Mouse (Mus musculus) E14TG2a.4 (cell line): ENCODE data around the gene Srd5a1.
A peak's percentile ranks its signal among the peaks of the same experiment; 100 is the strongest.

ENCODE experiments used
- H3K27me3 ChIP-seq: 2 replicates; pipeline ENCODE4 v1.6.1; 2014; ENCODE audit warnings: low read length, control low read depth; ENCODE audit not compliant: insufficient read depth
- H3K36me3 ChIP-seq: 2 replicates; pipeline ENCODE4 v1.6.1; 2014; ENCODE audit warnings: low read length, control low read depth; ENCODE audit not compliant: insufficient read depth
- H3K4me1 ChIP-seq: replicated peaks from 2 replicates; pipeline ENCODE4 v1.6.1; 2014; ENCODE audit warnings: low read depth, low read length, control low read depth
- H3K4me3 ChIP-seq: replicated peaks from 2 replicates; pipeline ENCODE4 v1.5.1; 2014; ENCODE audit warnings: mild to moderate bottlenecking, low read length
- H3K9me3 ChIP-seq: 2 replicates; pipeline ENCODE4 v1.6.1; 2014; ENCODE audit warnings: low read length, control low read depth
- CTCF ChIP-seq: conservative IDR thresholded peaks from 2 replicates; pipeline ENCODE4 v1.5.1; 2014; ENCODE audit warnings: low read length
- NANOG ChIP-seq: IDR thresholded peaks from 2 replicates; pipeline ENCODE4 v1.6.1; 2014; ENCODE audit warnings: borderline replicate concordance, low read length, mixed read lengths
- POU5F1 ChIP-seq: IDR thresholded peaks from 2 replicates; pipeline ENCODE4 v1.6.1; 2014; ENCODE audit warnings: low read length, borderline replicate concordance

Srd5a1 gene

GRCm38 (mm10) chr13:69633551-69633950 is 22.3 kb upstream of the Srd5a1 start:
- no peaks in the 10 kb centered on the region for H3K9me3 ChIP-seq

GRCm38 (mm10) chr13:69631659-69632058 is 20.4 kb upstream of the Srd5a1 start:
- Histone ChIP-seq H3K9me3 (no peaks in the 10 kb centered on the region), H3K27me3 (no peaks in the 10 kb centered on the region), H3K4me1 (peaks cover 31% of the 10 kb centered on the region), H3K36me3 (peaks cover 99% of the 10 kb centered on the region), H3K4me3 (no peak overlapping the region)
- TF ChIP-seq NANOG (no peak), CTCF (no peak), POU5F1 (no peak)

More at GRCm38 (mm10) chr13:69633551-69633950, 22.3 kb upstream of the Srd5a1 start:
- H3K4me3 ChIP-seq = no peak overlapping the region
- no peaks in the 10 kb centered on the region for H3K27me3 ChIP-seq
- no peak for TF ChIP-seq CTCF
- TF ChIP-seq POU5F1 = no peak
- TF ChIP-seq NANOG = no peak
- peaks cover 99% of the 10 kb centered on the region for H3K36me3 ChIP-seq
- H3K4me1 ChIP-seq = peaks cover 33% of the 10 kb centered on the region

DNA sequence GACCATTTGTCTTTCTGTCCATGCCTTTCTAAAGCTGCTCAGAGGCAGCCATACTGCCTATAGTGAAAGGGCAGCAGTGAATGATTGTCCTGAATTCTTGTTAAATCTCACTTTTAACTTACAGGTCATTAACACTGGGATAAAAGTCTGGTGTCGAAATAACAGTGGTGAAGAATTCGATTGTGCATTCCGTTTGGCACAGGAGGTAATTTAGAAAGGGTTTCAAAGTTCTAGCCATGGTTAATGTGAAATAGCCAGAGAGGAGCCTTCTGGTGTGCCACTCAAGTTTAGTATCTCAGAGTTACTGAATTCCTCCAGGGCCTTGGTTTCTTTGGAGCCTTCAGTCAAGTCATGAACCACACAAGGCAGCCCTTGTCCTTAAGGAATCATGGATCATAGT is 19.9 kb upstream of the Srd5a1 start:
- Histone ChIP-seq H3K27me3 (no peaks in the 10 kb centered on the region), H3K36me3 (peaks cover 99% of the 10 kb centered on the region), H3K4me1 (peaks cover 29% of the 10 kb centered on the region), H3K4me3 (no peak overlapping the region), H3K9me3 (no peaks in the 10 kb centered on the region)
- TF ChIP-seq CTCF (no peak), POU5F1 (no peak), NANOG (no peak)

DNA sequence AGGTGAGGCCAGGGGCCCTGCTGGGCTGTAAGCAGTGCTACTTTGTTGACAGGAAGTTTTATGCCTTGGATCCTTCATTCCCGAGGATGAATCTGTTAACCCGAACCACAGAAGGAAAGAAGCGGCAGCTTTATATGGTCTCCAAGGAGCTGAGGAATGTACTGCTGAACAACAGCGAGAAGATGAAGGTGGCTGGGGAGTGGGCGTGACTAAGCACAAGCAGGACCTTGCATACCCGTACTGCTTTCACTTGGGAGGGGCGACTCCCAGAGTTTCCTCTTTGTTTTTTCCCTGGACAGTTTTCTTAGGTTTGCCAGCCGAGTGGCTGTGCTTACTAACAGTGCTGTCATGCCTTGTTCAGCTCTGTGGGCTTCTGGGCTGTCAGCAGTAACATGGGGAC is 19.3 kb upstream of the Srd5a1 start:
- Histone ChIP-seq H3K36me3 (peaks cover 99% of the 10 kb centered on the region), H3K27me3 (no peaks in the 10 kb centered on the region), H3K4me1 (peaks cover 29% of the 10 kb centered on the region), H3K4me3 (no peak overlapping the region), H3K9me3 (no peaks in the 10 kb centered on the region)
- TF ChIP-seq CTCF (no peak), POU5F1 (no peak), NANOG (no peak)

- Histone ChIP-seq H3K4me3 (no peak overlapping the region), H3K27me3 (no peaks in the 10 kb centered on the region), H3K4me1 (peaks cover 38% of the 10 kb centered on the region), H3K36me3 (peaks cover 99% of the 10 kb centered on the region), H3K9me3 (no peaks in the 10 kb centered on the region)
- no peak for TF ChIP-seq POU5F1
- no peak for TF ChIP-seq NANOG
- TF ChIP-seq CTCF = no peak
These were observed 16.7 kb upstream of the Srd5a1 start for GRCm38 (mm10) chr13:69627941-69628340.

DNA sequence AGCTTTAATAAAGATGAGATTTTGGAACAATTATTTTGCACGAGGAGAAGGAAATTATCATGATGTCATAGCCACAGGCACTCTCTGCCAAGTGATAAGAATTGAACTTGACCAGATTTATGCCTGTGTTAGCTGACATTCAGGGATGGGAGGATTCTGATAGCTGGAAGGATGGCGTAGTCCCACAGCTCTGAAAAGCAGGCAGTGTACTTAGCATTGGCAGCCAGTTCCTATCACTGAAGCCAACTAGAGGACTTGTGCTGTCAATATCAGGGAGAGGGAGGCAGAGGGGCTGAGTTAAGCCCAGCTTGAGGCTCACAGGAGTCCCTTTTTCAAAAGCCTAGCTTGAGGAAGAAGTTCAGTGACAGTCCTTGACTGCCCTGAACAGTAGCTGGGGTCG is 13.3 kb upstream of the Srd5a1 start:
- TF ChIP-seq CTCF = no peak
- TF ChIP-seq POU5F1 = no peak
- TF ChIP-seq NANOG = no peak
- no peaks in the 10 kb centered on the region for H3K9me3 ChIP-seq
- peaks cover 39% of the 10 kb centered on the region for H3K4me1 ChIP-seq
- H3K27me3 ChIP-seq = no peaks in the 10 kb centered on the region
- no peak overlapping the region for H3K4me3 ChIP-seq
- peaks cover 97% of the 10 kb centered on the region for H3K36me3 ChIP-seq

DNA sequence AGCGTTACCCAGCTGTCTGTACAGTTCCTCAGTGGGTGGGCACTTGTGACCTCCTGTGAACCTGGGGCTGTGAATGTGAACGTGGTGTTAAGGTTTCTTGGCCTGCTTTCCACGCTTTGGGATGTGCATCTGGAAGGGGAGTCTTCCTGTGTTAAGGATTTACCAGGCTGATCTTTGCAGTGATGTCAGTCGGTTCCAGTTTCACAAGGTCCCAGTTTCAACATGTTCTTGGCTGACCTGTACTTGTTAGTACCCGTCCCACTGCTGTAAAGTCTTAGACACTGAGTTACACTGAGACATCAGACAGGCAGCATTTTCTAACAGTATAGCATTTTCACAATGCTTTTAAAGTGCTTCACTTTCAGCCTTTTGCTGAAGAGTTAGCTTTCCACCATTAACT is 12.6 kb upstream of the Srd5a1 start:
- Histone ChIP-seq H3K9me3 (no peaks in the 10 kb centered on the region), H3K36me3 (peaks cover 97% of the 10 kb centered on the region), H3K4me1 (peaks cover 36% of the 10 kb centered on the region), H3K4me3 (no peak overlapping the region), H3K27me3 (no peaks in the 10 kb centered on the region)
- TF ChIP-seq CTCF (no peak), NANOG (no peak), POU5F1 (no peak)

DNA sequence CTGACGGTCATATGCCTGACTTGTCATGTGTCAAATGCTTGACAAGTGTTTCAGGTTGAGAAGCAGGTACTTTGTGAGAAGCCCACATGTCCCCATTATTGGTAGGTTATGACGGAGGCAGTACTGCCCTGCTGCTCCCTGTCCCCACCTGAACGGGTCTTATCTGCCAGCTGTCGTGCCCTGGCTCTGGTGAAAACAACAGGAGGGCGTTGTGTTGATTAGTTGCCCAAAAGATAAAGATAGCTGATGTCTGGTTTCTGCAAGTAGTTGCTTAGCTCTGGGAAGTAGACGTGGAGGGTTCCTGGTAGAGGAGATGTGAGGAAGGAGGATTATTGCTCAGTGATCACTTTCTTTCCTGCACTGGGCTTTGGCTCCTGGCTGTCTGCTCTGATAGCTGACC is 5.5 kb upstream of the Srd5a1 start:
- Histone ChIP-seq H3K4me1 (peaks cover 46% of the 10 kb centered on the region), H3K27me3 (no peaks in the 10 kb centered on the region), H3K9me3 (no peaks in the 10 kb centered on the region), H3K4me3 (no peak overlapping the region), H3K36me3 (peaks cover 89% of the 10 kb centered on the region)
- TF ChIP-seq NANOG (no peak), CTCF (no peak), POU5F1 (no peak)

- Histone ChIP-seq H3K36me3 (peaks cover 45% of the 10 kb centered on the region), H3K27me3 (peaks cover 5% of the 10 kb centered on the region; the same call in 1 of the 2 replicates), H3K9me3 (no peaks in the 10 kb centered on the region), H3K4me1 (peaks cover 36% of the 10 kb centered on the region), H3K4me3 (peak overlapping the region; percentile 99)
- TF ChIP-seq NANOG (no peak), CTCF (no peak), POU5F1 (no peak)
These were observed 918 bp upstream of the Srd5a1 start for GRCm38 (mm10) chr13:69612175-69612544.
